Mouse (Mus musculus) embryo, embryonic 10.5 days (tissue): ENCODE measurements at regions not wholly inside any gene's neighbourhood (a gene's known extent, or its start where the extent isn't known, plus 50 kb on each side); places are given as distances from the start of the nearest gene placed in this dataset.

Experiments used
- DNase-seq: peaks from one replicate; pipeline ENCODE4 v3.0.0-alpha.2; 2015; ENCODE audit warnings: low spot score

DNA sequence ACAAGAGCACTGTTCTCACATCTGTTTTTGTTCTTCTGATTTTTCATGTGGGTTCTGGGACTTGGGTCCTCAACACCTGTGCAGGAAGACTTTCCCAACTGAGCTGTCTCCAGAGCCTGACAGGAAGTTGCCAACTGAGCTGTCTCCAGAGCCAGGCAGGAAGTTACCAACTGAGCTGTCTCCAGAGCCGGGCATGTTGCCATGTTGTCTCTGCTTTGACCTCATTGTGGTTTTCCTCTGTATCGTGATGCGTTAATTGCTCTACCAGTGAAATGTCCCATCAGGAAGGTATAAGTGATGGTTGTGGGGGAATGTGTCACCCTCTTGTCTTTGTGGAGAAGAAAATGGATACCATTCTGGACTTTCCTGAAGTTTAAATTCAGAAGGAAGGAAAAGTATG lies 54.4 kb upstream of the Olfm4 start:
- no peak for DNase-seq

DNA sequence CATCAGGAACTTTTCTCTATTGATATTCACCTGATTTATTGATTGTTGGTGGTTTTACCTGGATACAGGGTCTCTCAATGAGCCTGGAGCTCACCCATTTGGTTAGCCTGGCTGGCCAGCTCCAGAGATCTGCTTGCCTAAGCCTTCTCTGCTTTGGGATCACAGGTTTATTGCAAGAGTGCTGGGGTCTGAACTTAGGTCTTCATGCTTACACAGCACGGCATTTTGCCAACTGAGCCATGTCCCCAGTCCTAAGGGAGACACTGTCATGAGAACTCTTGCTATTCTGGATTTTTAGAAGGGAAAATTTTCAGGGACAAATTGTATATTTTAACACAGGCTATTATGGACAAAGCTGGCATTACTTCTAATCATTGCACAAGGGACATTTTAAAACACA lies 56.7 kb upstream of the Olfm4 start:
- DNase-seq = no peak

DNA sequence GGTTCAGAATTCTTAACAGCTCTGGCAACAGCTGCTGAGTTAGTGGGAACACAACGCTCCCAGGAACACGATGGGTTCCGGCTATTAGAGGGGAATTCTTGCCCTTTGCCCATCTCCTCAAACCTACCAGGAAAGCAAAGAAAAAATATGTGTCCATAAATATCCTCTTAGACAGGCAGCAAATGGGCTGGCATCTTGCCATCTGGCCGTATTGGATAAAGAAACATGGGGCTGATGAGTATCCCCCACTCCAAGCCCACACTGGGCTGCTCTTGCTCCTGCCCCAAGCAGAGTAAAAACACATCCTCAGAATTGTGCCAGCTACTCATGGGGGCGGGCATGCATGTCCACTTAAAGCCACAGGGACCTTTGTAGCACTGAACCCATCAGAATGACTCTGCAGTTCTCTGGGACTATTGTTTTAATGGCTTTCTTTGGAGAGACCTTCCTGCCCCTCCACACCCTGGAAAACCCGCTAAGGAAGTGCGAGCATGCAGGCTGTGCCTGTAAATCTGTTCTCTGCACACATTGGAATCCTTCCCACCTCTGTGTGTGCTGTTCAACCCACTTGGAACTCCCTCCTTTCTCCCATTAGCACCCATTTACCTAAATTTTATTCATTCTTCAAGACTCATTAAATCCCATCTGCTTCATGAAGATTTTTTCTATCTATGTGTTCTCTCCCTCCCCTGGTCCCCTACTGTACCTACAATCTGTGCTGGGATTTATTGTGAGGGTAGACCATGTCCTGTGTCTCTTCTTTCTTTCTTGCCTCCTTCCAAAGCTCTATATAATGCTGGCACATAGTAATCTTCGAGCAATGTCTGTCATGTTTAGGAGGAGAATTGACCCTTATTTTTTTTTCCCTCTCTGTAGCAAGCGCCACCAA lies 66.7 kb upstream of the Olfm4 start:
- no peak for DNase-seq

DNA sequence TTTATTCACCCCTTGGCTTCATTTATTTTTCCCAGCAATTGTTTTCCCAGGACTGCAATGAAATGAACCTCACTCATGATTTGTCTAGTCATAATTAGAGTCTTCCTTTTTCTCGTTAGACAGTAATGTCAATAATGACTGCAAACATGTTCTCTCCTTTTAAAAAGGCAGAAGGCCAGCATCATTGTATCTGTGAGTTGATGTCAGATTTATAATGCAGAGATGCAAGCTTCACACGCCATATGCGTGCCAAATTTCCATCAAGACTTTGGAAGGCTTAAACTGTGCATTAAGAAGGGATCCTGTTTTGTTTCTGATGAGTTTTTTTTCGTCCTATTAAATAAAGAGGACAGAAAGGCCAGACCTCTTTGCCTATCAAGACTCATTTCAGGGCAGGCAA lies 68.9 kb upstream of the Olfm4 start:
- no peak for DNase-seq

DNA sequence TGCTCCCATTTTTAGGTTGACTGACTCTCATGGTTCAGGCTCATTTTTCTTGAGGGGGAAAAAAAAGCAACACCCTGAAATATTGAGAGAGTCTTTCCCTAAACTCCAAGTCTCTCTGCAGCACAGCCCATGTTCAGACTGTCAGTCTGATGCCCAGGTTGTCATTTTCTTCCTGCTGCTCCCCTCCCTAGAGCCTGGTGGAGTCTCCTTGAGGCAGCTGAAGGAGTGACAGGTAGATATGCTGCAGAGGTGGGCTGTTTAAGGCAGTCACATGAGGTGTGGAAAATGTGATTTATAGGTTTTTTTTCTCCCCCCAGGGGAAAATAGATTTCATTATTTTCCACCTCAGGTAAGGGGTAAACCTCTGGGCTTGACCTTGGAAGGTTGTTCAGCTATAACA lies 70.6 kb upstream of the Olfm4 start:
- DNase-seq = no peak

DNA sequence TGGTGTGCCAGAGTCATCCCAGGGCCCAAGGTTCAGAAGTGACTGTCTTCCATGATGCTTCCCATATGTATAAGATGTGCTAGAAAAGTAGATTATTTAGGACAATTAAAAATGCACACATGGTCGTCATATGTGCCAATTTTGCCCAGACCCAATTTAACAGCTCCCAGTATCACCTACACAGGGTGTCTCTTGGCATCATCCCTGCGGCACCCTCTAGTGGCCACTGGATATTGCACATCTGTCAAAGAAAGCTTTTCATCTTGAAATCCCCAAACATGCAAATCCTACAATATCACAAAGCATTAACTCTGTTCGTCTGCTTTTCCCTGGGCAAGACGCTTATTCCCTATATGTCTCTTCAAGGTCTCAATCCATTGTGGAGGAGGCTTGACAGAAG lies 71.3 kb upstream of the Olfm4 start:
- DNase-seq = peak; percentile 71

DNA sequence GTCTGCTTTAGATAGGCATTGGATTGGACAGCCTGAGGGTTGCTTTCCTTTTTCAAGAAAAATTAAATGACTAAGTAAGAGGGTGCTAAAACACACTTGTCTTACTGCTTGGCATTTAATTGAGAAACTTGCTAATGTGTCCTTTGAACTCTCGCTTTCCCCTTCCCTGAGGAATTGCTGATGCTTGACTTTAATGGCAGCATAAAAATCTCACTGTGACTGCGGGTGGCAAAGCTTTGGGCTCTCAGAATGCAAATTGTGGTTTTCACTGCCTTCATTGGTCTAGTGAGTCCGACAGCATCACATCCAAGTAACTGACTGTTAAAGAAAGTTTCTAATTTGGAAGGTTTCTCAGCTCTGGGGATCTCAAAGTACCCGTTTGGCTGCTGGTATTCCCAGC lies 76.1 kb upstream of the Olfm4 start:
- DNase-seq = no peak

DNA sequence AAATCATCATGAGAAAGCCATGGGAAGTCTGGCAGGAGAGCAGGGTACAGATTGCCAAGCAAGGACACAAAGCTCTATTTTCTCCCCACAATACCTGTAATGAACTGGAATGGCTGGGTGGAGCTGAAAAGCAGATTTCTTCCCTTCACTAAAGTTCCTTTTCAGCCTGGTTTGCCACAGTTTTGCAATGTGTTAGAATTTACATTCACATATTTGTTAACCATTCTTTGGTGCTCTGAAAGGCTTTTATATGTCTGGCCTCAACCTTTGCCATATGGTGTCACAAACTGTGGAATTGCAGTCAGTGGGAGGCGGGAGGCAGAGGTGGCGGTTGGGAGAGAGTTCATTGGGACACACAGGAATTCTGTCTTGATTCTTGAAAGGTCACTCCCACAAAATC lies 78.3 kb upstream of the Olfm4 start:
- peak; percentile 54 for DNase-seq

DNA sequence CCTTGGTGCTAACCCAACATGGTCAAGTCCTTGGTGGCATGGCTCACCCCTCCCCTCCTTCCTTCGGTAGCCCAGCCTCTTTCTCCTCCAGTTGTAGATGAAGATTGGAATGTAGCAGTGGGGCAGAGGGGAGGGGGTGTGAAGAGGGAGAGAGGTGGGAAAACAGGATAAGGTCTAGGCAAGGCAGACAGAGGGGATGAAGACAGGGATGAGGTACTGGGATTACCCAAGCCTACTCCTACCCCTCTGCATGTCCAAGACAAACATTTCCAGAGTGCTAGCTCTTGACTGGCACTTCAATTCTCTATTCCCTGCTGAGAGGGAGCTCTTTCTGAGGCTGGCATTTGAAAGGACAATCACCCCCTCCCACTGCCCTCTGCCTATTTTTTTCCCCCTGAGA lies 81.5 kb upstream of the Olfm4 start:
- no peak for DNase-seq

DNA sequence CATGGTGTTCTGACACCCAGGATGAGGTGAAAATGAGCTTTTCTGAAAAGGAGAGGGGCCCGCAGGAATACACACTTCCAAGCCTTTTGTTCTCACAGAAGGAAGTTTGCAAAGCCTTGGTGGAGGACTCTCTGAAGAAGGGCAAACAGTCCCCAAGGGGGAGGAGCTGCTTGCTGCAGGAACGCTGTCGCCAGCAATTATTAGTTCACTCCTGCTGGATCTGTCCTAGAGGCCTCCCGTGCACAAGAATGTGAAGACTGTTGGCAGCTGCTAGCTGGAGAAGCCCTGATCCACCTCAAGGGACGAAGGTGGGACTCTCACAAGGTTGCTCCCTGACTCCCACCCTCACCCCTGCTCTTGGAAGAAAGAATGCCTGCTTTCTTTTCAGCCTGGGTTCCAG lies 85.6 kb upstream of the Olfm4 start:
- DNase-seq = no peak

DNA sequence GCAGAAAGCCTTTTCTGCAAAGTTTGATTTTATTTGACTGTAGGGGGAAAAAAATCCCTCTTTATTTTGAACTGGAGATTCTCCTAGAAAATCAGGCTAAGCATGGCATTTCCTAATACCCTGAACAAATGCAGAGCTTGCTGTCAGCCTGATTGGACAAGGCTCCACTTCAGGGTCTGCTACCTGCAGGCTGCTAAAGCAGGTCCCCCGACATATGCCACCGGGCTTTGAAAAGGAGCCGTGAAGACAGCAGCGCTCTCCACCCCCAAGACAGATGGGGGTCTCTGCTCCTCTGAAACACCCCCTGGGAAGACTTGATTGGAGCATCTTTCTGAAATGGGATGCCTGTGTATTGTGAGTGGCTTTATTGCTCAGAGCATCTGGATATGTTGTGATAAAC lies 90.6 kb upstream of the Olfm4 start:
- DNase-seq = no peak

DNA sequence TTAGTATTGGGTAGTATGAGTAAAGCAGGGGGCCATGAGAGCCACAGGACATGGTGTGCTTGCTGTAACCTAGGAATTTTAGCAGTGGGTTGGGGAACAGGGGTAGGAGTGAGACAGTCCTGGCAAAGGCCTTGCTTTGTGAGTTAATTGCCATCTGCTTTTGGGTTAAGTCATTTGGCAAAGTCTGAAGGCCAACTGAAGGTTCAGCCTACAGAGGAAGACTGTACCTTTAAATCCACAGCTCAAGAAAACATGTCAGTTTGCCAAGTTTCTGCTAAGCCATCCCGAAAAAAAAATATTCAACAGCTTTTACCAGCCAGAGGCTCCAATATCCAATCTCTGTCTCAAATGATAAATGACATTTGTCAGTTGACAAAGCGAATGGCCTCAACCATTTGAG lies 93.2 kb upstream of the Olfm4 start:
- DNase-seq = no peak

DNA sequence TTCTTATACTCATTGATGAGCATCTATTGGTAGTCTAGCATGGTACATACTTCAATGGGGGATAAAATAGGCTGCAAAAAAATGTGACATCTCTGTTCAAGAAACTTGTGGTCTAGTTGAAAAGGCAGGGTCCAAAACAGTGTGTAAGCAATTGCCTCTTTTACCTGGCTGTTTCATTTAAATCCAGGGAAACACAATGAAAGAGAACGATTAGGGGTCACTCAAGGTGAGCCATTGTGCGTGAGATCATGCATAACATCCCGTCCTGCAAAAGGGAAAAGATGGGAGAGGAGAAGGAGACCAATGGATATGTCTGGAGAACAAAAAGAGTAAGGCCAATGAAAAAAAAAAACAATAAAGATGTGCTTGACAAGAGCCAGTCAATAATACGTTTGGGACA lies 93.6 kb upstream of the Olfm4 start:
- no peak for DNase-seq

DNA sequence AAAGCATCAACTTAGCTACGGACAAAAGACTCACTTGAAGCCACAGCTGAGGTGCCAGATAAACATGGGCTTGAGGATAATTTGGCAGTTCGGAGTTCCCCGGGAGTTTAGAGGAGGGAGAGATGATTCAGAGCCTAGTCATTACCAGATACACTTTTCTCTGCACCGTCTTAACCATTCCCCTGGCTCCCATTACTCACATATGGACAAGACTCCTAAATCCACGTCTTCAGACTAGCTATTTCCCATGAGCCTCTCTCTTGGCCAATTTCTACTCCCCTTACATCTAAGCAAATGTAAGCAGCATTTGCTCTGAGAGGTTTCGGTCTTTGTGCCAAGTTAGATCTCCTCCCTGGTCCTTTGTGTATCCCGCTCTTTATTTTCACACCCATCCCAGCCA lies 100.4 kb upstream of the Olfm4 start:
- DNase-seq = no peak

DNA sequence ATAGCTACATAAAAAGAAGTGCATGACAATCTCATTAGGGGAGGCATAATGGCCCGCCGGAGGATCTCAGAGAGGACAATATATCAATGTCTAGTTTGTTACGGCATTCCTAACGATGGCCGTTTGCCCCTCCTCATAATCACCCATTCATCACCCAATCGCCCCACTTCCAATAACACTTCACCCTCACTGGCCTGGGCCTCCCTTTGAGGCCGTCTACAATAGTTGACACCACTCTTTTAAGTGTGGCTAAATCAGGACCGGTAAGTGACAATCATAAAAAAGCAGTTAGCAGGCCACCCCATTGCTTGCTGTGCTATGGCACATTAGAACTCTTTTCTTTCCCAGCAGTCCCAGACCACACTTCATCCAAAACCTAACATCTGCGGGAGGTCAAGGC lies 102.2 kb upstream of the Olfm4 start:
- peak; percentile 74 for DNase-seq

DNA sequence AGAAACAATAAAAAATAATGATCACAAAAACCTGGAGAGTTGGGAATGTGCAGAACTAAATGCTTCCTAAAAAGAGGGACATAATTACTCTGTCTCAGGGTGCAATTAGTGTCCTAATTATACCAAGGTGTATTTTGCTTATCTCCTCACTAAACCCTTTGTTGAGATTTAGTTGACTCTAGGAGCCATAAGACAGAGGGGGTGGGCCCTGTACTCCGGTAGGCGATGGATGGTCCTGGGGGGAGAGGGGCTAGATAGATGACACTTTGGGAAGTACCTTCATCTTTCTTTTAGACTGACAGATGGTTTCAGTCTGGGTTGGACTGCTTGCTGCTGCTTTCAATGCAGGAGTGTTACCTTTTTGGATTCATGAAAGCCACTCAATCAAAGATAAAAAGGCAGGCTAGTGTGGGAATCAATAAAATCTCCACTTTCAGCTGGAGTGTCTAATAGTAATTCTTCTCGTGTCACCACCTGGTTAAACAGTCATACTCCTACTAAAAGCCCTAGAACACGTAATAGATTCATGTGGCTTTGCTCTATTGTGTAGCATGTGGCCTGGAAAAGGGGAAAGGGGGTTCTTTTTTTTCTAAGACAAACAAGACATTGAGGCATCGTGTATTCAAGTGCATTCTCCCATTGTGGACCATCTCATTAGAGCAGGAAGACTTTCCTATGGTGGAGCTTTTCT lies 103.7 kb upstream of the Olfm4 start:
- no peak for DNase-seq

DNA sequence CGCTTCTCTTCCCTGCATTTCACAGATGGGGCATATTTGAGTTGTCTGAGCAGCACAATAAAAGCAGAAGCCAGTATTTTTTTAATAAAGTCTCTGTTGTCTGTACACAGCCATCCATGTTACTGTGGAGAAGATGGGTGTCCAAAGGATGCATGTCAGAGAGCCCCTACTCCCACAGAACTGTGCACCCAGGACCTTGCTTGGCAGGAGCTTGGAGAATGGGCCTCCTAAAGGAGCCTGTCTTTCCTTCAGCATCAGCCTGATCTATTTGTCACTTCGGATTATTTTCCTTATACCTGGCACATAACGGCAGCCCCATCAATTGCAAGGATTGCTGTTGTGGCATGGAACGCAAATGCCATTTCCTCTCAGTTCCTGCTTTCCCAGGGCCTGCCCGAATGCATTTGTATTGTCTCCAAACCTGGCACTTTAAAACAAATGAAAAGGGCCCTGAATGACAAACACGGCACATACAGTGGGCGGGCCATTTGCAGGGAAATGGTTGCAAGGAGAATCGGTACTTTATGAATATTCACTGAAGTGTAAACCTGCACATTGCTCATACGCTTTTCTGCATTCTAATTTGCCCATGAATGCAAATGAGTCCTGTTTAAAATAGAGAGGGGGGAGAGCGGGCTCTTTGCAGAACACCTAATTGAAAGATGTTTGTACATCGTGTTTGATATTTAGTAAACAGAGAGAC lies 104.4 kb upstream of the Olfm4 start:
- DNase-seq = no peak

DNA sequence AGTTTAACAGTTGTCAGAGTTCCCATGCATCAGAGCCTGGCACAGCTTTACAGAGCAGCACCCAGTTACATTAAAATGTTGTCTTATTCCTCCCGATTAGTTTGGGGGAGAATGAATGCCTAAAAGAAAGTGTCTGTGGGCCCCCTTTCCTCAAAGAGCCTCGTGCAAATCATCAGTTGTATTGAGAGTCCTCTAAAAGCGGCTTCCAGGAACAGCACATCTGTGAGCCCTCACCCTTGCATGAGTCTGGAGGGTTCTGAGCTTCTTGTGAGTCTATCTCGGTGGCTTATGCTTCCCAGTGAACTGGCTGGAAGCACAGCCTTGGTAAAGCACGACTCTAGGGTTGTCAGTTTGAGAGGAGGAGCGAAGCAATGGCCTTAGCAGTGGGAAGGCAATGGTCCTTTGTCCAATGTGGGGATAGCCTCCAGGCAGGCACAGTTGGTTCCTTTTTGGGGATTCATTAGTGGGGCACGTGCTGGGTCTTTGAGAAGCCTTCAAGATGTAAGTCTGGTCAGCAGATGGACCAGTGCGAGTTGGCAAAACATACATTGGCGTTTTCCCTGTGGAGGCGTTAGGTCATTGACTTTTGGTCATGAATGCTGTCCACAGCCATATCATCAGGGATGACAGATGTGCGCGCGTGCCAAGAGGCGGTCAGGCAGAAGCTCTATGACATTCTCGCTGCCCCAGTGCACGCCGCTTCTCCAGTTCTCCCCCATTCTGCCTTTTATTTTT lies 105.4 kb upstream of the Olfm4 start:
- peak; percentile 24 for DNase-seq

DNA sequence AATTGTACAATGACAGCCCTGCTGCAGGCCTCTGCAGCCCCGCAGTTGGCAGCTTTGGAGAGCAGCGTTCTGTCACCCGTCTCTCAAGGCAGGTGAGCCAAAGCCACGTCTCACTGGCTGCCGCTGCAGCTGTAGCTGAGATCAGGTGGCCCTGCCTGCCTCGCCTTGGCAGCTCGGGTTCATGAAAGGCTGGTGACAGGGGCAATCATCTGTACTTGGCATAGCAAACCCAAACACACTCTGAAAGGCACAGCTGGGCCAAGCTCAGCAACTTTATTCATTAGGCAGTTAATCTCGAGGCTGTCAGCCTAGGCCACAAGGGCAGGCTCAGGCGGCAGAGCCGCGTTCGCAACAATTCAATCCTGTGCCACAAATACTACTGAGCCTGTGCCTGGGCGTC lies 102.0 kb upstream of the Pcdh8 start:
- DNase-seq = peak; percentile 62

DNA sequence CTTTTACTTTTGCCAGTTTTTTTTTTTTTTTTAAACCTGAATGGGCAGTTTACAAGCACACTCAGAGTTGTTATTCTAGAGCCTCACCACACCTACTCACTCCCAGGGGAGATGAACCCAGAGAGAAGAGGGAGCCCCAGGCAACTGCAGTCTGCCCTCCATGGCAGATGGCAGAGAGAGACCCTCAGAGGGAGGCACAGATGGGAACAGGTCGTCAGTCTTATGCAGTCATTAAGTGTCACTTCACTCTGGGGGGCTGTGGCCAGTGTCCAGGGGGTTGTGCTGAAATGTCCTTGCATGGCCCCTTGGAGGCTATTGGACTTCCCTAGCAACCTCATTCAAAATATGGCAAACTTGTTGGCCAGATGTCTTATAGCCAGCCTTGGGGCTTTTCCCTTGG lies 101.3 kb upstream of the Pcdh8 start:
- peak; percentile 13 for DNase-seq

DNA sequence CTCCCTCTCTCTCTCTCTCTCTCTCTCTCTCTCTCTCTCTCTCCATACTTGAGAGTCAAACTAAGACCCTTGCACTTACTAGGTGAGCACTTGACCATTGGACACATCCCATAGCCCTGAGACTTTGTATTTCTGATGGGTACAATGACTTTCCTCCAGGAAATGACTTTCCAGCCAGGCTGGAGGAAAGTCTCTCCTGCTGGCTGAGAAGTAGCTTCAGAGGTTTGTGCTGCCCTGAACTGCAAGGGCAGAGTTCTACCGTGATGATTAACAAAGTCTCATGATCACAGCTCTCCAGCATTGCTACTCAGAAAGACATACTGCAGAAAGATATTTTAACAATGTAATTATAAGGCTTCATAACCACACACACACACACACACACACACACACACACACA lies 98.2 kb upstream of the Pcdh8 start:
- DNase-seq = no peak

DNA sequence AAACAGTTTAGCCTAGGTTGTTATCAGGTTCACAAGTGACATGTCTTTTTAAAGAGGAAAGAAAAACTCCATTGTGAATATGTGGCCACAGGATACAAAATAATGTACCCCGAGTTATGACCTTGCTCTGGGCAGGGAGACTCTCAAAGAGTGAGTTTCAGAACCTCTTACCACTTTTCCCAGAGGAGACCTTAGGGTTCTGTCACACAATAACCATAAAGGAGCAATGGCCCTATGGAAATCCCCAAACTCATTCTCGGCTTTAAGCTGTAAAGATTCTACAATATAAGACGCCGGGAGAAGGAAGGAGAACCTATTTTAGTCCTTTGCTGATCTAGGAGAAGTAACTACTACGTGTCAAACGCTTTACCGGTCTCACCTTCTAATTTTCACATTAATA lies 85.1 kb upstream of the Pcdh8 start:
- DNase-seq = no peak
